Mouse (Mus musculus) cerebellum, adult 8-10 months (tissue): ENCODE data around the gene Lrch4.

ENCODE experiments used
- DNase-seq: peaks from one replicate; pipeline ENCODE4 v3.0.0; 2022

The Lrch4 gene

GRCm38 (mm10) chr5:137654746-137655145, 25.8 kb downstream of the Lrch4 start:
- no peak for DNase-seq

GRCm38 (mm10) chr5:137656977-137657376, 28.1 kb downstream of the Lrch4 start:
- peak; percentile 76 for DNase-seq

- DNase-seq: no peak
Observed at GRCm38 (mm10) chr5:137660064-137660688, 31.3 kb downstream of the Lrch4 start.

- no peak for DNase-seq
Observed at GRCm38 (mm10) chr5:137663057-137663456, 34.1 kb downstream of the Lrch4 start.

GRCm38 (mm10) chr5:137668971-137669370, 40.0 kb downstream of the Lrch4 start:
- DNase-seq: no peak

GRCm38 (mm10) chr5:137670240-137670639, 41.3 kb downstream of the Lrch4 start:
- no peak for DNase-seq

- DNase-seq: no peak
Observed at GRCm38 (mm10) chr5:137671443-137672240, 42.7 kb downstream of the Lrch4 start.

- no peak for DNase-seq
Observed at GRCm38 (mm10) chr5:137672361-137672760, 43.4 kb downstream of the Lrch4 start.

GRCm38 (mm10) chr5:137673015-137673414, 44.1 kb downstream of the Lrch4 start:
- DNase-seq: no peak

- no peak for DNase-seq
Observed at GRCm38 (mm10) chr5:137674786-137675185, 45.9 kb downstream of the Lrch4 start.

- DNase-seq: no peak
Observed at GRCm38 (mm10) chr5:137677859-137678258, 48.9 kb downstream of the Lrch4 start.

GRCm38 (mm10) chr5:137678736-137679135, 49.8 kb downstream of the Lrch4 start:
- no peak for DNase-seq

GRCm38 (mm10) chr5:137679726-137680125, 50.8 kb downstream of the Lrch4 start:
- no peak for DNase-seq

- DNase-seq: no peak
Observed at GRCm38 (mm10) chr5:137682526-137682925, 53.6 kb downstream of the Lrch4 start.

- no peak for DNase-seq
Observed at GRCm38 (mm10) chr5:137683388-137684293, 54.7 kb downstream of the Lrch4 start.

GRCm38 (mm10) chr5:137684294-137685123, 55.6 kb downstream of the Lrch4 start, which contains the start of gene Agfg2:
Gene Agfg2 (minus strand): TSS chr5:137684726.
- DNase-seq: peak; percentile 97

GRCm38 (mm10) chr5:137685653-137686052, 56.7 kb downstream of the Lrch4 start:
- DNase-seq: no peak

- DNase-seq: no peak
Observed at GRCm38 (mm10) chr5:137686127-137686790, 57.3 kb downstream of the Lrch4 start.

- no peak for DNase-seq
Observed at GRCm38 (mm10) chr5:137689974-137690373, 61.1 kb downstream of the Lrch4 start.

- DNase-seq: no peak
Observed at GRCm38 (mm10) chr5:137690531-137690930, 61.6 kb downstream of the Lrch4 start.
